Mouse (Mus musculus) ES-E14 (cell line): ENCODE data around the gene Slc48a1.

Experiments
- CHD2 ChIP-seq: IDR thresholded peaks from 2 replicates; pipeline ENCODE4 v1.6.1; 2014; ENCODE audit warnings: mild to moderate bottlenecking, low read depth, low read length, inconsistent platforms
- HCFC1 ChIP-seq: IDR thresholded peaks from 2 replicates; pipeline ENCODE4 v1.6.1; 2012; ENCODE audit warnings: low read length, inconsistent platforms, borderline replicate concordance; ENCODE audit not compliant: insufficient read depth
- MAFK ChIP-seq: IDR thresholded peaks from 2 replicates; pipeline ENCODE4 v1.6.1; 2014; ENCODE audit warnings: mild to moderate bottlenecking, low read depth, low read length, inconsistent platforms; ENCODE audit not compliant: insufficient read depth
- ZC3H11A ChIP-seq: IDR thresholded peaks from 2 replicates; pipeline ENCODE4 v1.6.1; 2012; ENCODE audit warnings: low read depth, mild to moderate bottlenecking, inconsistent platforms, low read length, borderline replicate concordance
- ZNF384 ChIP-seq: IDR thresholded peaks from 2 replicates; pipeline ENCODE4 v1.6.1; 2012; ENCODE audit warnings: low read depth, low read length, inconsistent platforms

DNA sequence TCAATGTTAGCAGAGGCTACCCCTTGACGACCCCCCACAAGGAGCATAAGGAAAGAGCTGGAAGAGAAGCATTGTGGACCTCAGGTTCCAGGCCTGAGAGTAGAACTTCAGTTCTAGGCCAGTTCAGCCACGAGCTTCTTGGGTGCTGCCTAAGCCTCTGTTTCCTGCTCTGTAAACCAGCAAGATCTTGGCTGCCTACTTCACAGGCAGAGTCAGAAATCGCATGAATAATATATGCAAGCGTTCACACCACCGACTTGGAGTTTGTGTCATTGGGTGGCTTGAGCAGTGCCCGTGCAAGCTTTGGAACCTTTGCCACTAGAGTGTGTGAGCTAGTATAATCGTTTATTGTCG is 58.6 kb downstream of the Slc48a1 start:
- TF ChIP-seq ZC3H11A = no peak
- TF ChIP-seq CHD2 = no peak
- no peak for TF ChIP-seq ZNF384
- no peak for TF ChIP-seq HCFC1
- no peak for TF ChIP-seq MAFK
